Mouse (Mus musculus) Patski (cell line): ENCODE measurements around the gene Podxl2. TPM values are rescaled to one million over a fixed set of nuclear protein-coding genes. Genes with fewer than 3 reads are reported as not detected.

Experiments used
- ATAC-seq: fragments of 100-300 bp; one replicate; pipeline ENCODE4 v1.8.0; 2021
- CTCF ChIA-PET: fragments of 350-600 bp; sonication (Branson Sonifier 250); formaldehyde crosslinking; loops from one replicate; lab custom pipeline; 2022; ENCODE audit warnings: inconsistent platforms; lab: Charles Lee
- POLR2A ChIA-PET: fragments of 350-600 bp; sonication (Branson Sonifier 250); formaldehyde crosslinking; loops from one replicate; lab custom pipeline; 2022; ENCODE audit warnings: antibody characterized with exemption, inconsistent platforms; lab: Charles Lee
- DNase-seq: peaks from one replicate; pipeline ENCODE4 v3.0.0-alpha.2; 2011; ENCODE audit warnings: low read depth, low spot score
- H3K27me3 ChIP-seq: fragments of 371-371 bp; one replicate; pipeline ENCODE4 v1.5.1; 2021
- CTCF ChIP-seq: fragments of 100-300 bp; IDR thresholded peaks from one replicate; pipeline ENCODE4 v1.5.1; 2021
- in situ Hi-C: fragments of 300-500 bp; cut with MboI; formaldehyde crosslinking; loops from 3 replicates; pipeline ENCODE4 v1.11.1; 2018; ENCODE audit warnings: low pct_unique_long_range_greater_than_20kb, mixed read lengths
- polyA plus RNA-seq: library from polyadenylated mRNA; unstranded; gene quantifications from one replicate; pipeline ENCODE4 v1.2.3, GENCODE M21; 2021

Podxl2 gene
- polyA plus RNA-seq, 1 experiment from 2014 or later = 41.5 TPM

DNA sequence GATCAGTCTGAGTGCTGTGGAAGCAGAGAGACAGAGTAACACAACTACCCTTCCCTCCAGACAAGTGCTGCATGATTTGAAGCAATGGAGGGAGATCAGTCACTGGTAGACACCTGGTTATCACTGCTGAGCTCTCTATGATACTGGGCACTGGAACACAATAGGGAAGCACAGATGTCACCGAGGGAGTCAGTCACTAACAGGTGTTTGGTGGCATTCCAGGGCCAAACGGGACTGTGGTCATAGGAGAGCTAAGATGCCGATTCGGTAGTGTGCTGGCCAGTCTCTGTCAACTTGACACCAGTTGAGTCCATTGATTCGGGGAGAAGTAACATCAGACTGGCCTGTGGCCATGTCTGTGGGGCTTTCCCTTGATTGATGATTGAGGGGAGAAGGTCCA, 20.3 kb downstream of the Podxl2 start:
- in situ Hi-C loops = loop anchor here (25.0 kb wide), 1 partner anchor 667 kb away; the partner anchor contains the start of gene Gata2
- POLR2A ChIA-PET = no interaction called here
- CTCF ChIA-PET = interaction anchor here (0.8 to 1.0 kb wide), 3 partner anchors 11 to 12 kb away, joined by 4 read pairs; partner anchors contain the start of gene Abtb1

DNA sequence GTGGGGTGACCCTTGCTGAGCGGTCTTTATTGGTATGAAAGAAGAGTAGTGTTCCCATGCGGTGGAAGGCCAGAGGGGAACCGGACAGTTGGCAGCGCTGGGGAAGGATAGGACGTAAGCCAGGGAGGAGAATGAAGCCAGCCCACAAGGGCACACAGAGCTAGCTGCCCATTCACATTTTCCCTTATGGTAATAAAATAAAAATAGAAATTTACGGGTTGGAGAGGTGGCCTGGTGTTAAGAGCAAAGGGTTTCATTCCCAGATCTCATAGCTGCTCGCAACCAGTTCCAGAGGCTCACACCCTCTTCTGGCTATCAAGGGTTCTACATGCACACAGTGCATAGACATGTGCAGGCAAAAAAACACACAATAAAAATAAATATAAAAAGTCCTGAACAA, 24.8 kb downstream of the Podxl2 start:
- in situ Hi-C loops = loop anchor here (25.0 kb wide), 1 partner anchor 663 kb away; the partner anchor contains the start of gene Gata2
- no peak for DNase-seq
- ATAC-seq = no peak
- TF ChIP-seq CTCF = no peak
- CTCF ChIA-PET = interaction anchor here (1.1 to 1.4 kb wide), 2 partner anchors 11 to 274 kb away, joined by 3 to 6 read pairs; no protein-coding TSS in a partner anchor
- no peaks in the 10 kb centered on the region for H3K27me3 ChIP-seq
- POLR2A ChIA-PET = no interaction called here

More for the DNA sequence above, 20.3 kb downstream of the Podxl2 start:
- ATAC-seq (no peak), DNase-seq (no peak)
- H3K27me3 ChIP-seq = no peaks in the 10 kb centered on the region
- TF ChIP-seq CTCF = no peak

DNA sequence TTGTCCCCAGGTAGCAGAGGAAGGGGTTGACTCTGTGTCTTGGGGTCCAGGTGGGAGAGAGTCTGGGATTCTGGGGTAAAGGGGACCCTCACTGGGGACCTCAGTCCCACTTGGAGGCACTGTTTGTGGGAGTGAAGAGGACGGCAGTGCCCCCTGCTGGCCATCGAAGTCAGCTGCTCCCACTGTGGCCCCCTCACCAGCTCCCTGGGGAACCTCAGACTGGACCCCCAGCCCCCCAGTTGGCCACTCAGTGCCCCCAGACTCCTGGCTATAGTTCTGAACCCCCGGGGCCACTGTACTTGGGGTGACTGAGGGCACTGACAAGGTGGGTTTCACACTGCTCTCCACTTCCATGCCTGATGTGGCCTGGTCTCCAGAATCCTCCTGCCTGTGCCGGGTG, 25.6 kb downstream of the Podxl2 start:
- TF ChIP-seq CTCF = no peak
- ChIA-PET CTCF (interaction anchor here (1.1 to 1.2 kb wide), 2 partner anchors 274 to 317 kb away, joined by 3 read pairs; no protein-coding TSS in a partner anchor), POLR2A (interaction anchor here (1.2 kb wide), 1 partner anchor 302 kb away, joined by 3 read pairs; no protein-coding TSS in a partner anchor)
- in situ Hi-C loops = no loop called here
- no peak for DNase-seq
- H3K27me3 ChIP-seq = no peaks in the 10 kb centered on the region
- no peak for ATAC-seq

DNA sequence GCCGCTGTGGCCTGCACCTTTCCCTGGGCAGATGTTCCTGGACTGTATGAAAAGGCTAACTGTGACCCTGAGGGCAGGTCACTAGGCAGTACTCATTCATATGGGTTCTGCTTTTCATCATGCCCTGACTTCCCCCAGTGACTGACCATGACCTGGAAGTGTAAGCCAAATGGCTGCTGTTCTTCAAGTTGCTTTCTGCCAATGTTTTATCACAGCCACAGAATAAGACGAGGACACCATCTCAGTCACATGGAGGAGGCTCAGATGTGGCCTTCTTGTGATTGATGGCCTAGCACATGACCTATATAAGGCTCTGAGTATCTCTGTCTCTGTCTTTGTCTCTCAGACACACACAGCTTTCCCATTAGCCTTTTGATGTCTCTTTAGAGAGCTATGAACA, 27.3 kb downstream of the Podxl2 start:
- no peaks in the 10 kb centered on the region for H3K27me3 ChIP-seq
- DNase-seq = no peak
- ChIA-PET POLR2A (no interaction called here), CTCF (interaction anchor here (0.9 kb wide), 1 partner anchor 13 kb away, joined by 3 read pairs; no protein-coding TSS in a partner anchor)
- no peak for TF ChIP-seq CTCF
- in situ Hi-C loops = no loop called here
- ATAC-seq = no peak

DNA sequence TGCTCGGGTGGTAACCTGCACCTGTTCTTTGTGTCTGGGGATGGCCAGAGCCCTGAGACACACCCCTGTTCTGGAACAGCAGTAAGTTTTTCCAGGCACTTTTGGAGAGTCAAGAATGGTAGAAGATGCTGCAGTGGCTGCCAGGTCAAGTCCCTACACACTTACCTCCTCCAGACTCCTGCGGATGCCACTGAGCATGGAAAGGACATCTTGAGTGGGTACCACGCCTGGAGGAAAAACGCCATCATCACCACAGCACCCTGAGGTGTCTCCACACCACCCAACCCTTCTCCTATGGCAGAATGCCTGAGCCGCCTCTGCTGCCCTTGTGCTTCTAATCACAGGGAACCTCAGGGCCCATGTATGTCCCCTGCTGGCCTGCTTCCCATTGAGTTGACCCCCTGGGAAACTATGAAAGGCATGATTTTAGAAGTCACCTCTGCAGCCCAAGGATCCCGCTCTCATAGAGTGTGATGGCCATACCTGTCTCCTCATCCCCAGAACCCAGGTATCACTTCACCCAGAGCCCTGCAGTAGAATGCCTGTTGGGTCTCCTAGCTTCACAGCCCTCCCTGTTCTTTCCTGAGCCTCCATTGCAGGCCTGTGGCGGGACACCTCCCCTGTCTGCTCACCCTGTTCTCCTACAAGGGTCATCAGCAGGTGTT, 29.8 kb downstream of the Podxl2 start:
- no peak for ATAC-seq
- no peaks in the 10 kb centered on the region for H3K27me3 ChIP-seq
- ChIA-PET POLR2A (no interaction called here), CTCF (interaction anchor here (1.6 kb wide), 1 partner anchor 288 kb away, joined by 6 read pairs; no protein-coding TSS in a partner anchor)
- no peak for DNase-seq
- TF ChIP-seq CTCF = no peak
- in situ Hi-C loops = no loop called here

DNA sequence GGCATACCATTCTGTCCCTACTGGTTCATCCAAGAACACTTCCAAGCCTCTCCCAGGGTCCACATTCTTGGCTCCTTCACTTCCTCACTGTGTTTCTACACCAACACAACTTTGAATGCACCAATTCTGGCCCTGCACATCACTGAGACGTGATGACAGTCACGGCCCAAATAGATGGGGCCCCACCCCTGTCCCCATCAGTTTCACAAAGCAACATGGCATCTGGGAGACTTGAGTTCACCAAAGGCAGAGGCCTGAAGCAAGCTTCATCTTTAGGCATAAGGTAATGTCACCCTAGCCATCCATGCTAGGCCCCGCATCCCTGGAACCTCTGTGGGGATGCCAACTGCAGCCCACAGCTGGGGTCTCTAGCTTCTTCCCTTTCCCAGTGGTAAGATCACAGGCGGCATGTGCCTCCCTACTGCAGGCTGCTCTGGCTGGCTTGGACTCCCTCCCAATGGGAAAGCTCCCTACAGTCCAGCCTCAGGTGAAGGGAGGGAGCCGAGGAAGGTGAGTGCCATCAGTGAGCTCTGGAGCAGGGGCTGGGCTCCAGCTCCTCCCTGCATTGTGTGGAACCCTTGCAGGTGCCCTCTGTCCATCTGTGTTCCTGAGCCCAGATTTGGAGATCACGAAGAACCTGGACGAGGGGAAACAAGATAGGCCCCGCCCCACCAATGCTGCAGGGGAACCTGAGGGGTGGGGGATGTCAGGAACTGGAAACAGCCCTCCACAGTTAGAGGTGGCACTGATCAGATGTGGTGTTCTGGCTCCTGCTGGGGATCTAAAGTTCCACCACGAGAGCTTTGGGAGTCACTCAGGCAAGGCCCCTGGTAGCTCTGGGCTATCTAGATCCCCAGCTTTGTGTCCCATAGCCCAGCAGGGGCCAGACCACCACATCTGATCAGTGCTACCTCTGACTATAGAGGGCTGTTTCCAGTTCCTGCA, 30.8 kb downstream of the Podxl2 start:
- CTCF ChIA-PET = interaction anchor here (1.4 to 2.9 kb wide), 3 partner anchors 11 to 16 kb away, joined by 3 to 10 read pairs (median 4); no protein-coding TSS in a partner anchor
- POLR2A ChIA-PET = interaction anchor here (0.6 to 0.7 kb wide), 2 partner anchors 41 to 342 kb away, joined by 3 read pairs; no protein-coding TSS in a partner anchor
- in situ Hi-C loops = no loop called here
- DNase-seq (no peak), ATAC-seq (no peak)
- H3K27me3 ChIP-seq = no peaks in the 10 kb centered on the region
- no peak for TF ChIP-seq CTCF

DNA sequence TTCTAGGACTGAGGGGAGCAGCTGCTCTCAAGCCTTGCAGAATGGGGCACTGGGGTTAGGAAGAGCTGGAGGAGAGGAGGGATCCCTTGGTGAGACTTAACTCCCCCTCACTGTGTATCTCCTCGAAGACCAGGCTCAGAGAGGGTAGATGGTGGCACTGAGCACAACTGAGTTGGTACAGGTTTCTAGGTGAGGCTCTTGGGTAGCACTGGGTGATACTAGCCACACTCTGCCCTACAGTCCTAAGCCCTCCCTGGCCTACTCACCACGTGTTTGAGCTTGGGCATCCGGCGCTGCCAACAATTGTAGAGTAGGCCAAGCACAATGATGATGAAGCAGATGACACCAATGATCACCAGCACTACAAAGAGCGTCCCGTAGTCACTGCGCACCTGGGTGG, 31.6 kb downstream of the Podxl2 start:
- ChIA-PET CTCF (interaction anchor here (1.4 to 2.9 kb wide), 3 partner anchors 12 to 15 kb away, joined by 3 to 10 read pairs (median 4); no protein-coding TSS in a partner anchor), POLR2A (interaction anchor here (1.0 kb wide), 1 partner anchor 293 kb away, joined by 3 read pairs; no protein-coding TSS in a partner anchor)
- H3K27me3 ChIP-seq = no peaks in the 10 kb centered on the region
- no peak for TF ChIP-seq CTCF
- no peak for ATAC-seq
- no peak for DNase-seq
- in situ Hi-C loops = no loop called here

DNA sequence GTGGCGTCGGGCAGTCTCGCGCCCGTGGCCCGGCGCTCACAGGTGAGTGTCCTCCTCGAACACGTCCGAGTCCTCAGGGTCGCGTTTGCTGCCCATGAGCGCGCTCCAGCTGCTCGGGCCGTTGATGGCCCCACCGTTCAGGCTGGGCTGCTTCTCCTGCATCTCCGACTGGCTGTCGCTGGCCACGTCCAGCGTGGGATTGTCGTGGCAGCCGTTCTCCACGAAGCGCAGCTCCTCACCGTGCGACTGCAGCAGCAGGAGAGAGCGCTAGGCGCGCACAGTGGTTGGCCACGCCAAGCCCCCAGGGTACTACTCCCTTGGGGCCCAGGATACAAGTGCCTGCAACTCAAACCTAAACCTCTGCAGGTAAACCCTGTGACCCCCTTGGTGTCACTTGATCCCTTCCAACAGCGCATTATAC, 32.1 kb downstream of the Podxl2 start:
- ATAC-seq (no peak), DNase-seq (no peak)
- POLR2A ChIA-PET = interaction anchor here (1.0 kb wide), 1 partner anchor 293 kb away, joined by 3 read pairs; no protein-coding TSS in a partner anchor
- in situ Hi-C loops = no loop called here
- no peaks in the 10 kb centered on the region for H3K27me3 ChIP-seq
- CTCF ChIA-PET = interaction anchor here (1.3 to 2.9 kb wide), 4 partner anchors 15 to 286 kb away, joined by 3 to 10 read pairs (median 6); no protein-coding TSS in a partner anchor
- TF ChIP-seq CTCF = no peak

DNA sequence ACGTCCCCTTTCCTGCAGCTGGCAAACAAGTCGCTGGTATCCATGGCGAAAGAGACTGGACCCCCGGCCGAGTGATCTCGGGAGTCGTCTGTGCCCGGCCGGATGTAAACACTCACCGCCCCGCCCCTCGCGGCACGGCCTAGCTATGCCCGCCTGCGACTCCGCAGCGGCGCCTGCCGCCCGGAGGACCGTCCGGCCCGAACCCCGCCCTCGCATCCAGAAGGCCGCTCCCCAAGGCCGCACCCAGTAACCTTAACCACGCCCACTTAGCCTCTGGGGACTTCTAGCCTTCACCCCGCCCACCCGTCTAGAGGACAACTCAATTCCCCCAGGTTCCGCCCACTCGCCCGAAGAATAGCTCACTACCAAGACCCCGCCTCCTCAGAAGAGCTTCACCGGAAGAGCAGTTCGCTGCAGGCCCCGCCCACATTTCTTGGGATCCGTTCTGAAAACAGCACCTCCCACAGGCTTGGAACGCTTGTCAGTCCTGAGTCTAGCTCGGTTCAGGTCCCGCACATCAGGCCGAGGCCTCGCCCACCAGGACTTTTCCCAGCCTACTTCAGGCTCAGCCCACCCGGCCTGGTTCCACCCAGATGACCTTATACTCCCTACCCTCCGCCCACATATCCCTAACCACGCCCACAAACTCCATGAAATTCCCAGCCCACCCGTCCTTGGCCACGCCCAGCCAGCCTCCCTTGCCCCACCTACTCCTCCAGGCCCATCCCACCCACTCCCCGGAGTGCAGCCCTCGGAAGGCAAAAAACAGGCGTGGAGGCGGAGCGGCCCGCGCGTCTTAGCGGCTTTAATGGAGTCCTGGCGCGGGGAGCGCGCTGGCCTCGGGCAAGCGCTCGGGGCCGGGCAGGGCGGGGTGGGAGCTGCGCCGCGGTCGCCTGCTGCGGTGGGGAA, 32.8 kb downstream of the Podxl2 start, which contains the start of gene Abtb1:
Gene Abtb1 (minus strand): TSS at position 204 of the 909 bp plus-strand sequence.
- ChIA-PET POLR2A (interaction anchor here (1.2 kb wide), 1 partner anchor 9 kb away, joined by 5 read pairs; no protein-coding TSS in a partner anchor), CTCF (interaction anchor here (0.6 to 2.9 kb wide), 15 partner anchors 13 to 296 kb away, joined by 3 to 10 read pairs (median 3); no protein-coding TSS in a partner anchor)
- H3K27me3 ChIP-seq = no peaks in the 10 kb centered on the region
- TF ChIP-seq CTCF = no peak
- DNase-seq = peak; percentile 99
- ATAC-seq = peak; percentile 87
- in situ Hi-C loops = no loop called here
